Mouse (Mus musculus): ENCODE results near the gene Dusp11. TPM values are rescaled to one million over a fixed set of nuclear protein-coding genes. Genes with fewer than 3 reads are reported as not detected.
"Not testable (repeated sequence)": the region's sequence is repeated elsewhere in the genome, so short reads cannot be mapped to it uniquely, and the experiment has no call there.

The Dusp11 gene
- polyA plus RNA-seq, 1 experiment from 2014 or later, result 56.3 TPM

GRCm38 (mm10) chr6:85918341-85918740 is 43.1 kb downstream of the Dusp11 start:
- not testable (repeated sequence) for H3K4me2 ChIP-seq (ENCODE audit: low read length); H3K27ac ChIP-seq (ENCODE audit: low read length); H3K9me3 ChIP-seq (ENCODE audit: control insufficient read depth, low read length); H3K9ac ChIP-seq (replicated peaks; ENCODE audit: low read depth, low read length); H3K36me3 ChIP-seq (ENCODE audit: control insufficient read depth, insufficient read depth); ATAC-seq; H3K4me3 ChIP-seq (replicated peaks; ENCODE audit: low read length); H3K27me3 ChIP-seq (replicated peaks; ENCODE audit: control insufficient read depth, insufficient read depth, low read length)
- H3K4me1 ChIP-seq (replicated peaks; ENCODE audit: control insufficient read depth, insufficient read depth, low read length), result peaks cover 13% of the 10 kb centered on the region
- WGBS, result 97% methylated on average over 3 of the region's 3 CpGs

GRCm38 (mm10) chr6:85916596-85916995 is 44.9 kb downstream of the Dusp11 start:
- 80% methylated on average over 6 of the region's 6 CpGs for WGBS

GRCm38 (mm10) chr6:85915539-85916513 is 45.6 kb downstream of the Dusp11 start, which contains the start of gene Nat8f1:
TSS of gene Nat8f1 (minus strand) at chr6:85915687.
- not testable (repeated sequence) for H3K27me3 ChIP-seq (replicated peaks; ENCODE audit: control insufficient read depth, insufficient read depth, low read length); H3K36me3 ChIP-seq (ENCODE audit: control insufficient read depth, insufficient read depth); H3K9me3 ChIP-seq (ENCODE audit: control insufficient read depth, low read length)
- Histone ChIP-seq H3K9ac (replicated peaks; ENCODE audit: low read depth, low read length) (peak within 1 kb of the TSS; percentile 81), H3K4me2 (ENCODE audit: low read length) (peak within 1 kb of the TSS; percentile 81), H3K27ac (ENCODE audit: low read length) (peak within 1 kb of the TSS; percentile 87), H3K4me1 (replicated peaks; ENCODE audit: control insufficient read depth, insufficient read depth, low read length) (peaks cover 13% of the 10 kb centered on the region), H3K4me3 (replicated peaks; ENCODE audit: low read length) (peak within 1 kb of the TSS; percentile 69)
- ATAC-seq, result peak; percentile 97
- under 1% methylated on average over 57 of the region's 61 CpGs for WGBS

More at GRCm38 (mm10) chr6:85916596-85916995, 44.9 kb downstream of the Dusp11 start:
- no peaks in the 10 kb centered on the region; the same call in 1 of the 2 replicates for H3K36me3 ChIP-seq (ENCODE audit: control insufficient read depth, insufficient read depth)
- H3K9me3 ChIP-seq (ENCODE audit: control insufficient read depth, low read length), result no peaks in the 10 kb centered on the region
- no peaks in the 10 kb centered on the region for H3K27me3 ChIP-seq (replicated peaks; ENCODE audit: control insufficient read depth, insufficient read depth, low read length)
- H3K4me3 ChIP-seq (replicated peaks; ENCODE audit: low read length), result peak overlapping the region; percentile 69
- peaks cover 13% of the 10 kb centered on the region for H3K4me1 ChIP-seq (replicated peaks; ENCODE audit: control insufficient read depth, insufficient read depth, low read length)
- no peak for ATAC-seq
- H3K9ac ChIP-seq (replicated peaks; ENCODE audit: low read depth, low read length), result peak overlapping the region; percentile 81
- peak overlapping the region; percentile 87 for H3K27ac ChIP-seq (ENCODE audit: low read length)
- peak overlapping the region; percentile 81 for H3K4me2 ChIP-seq (ENCODE audit: low read length)

- ATAC-seq, result no peak; the same call in 1 of the 2 replicates
- Histone ChIP-seq H3K36me3 (ENCODE audit: control insufficient read depth, insufficient read depth) (no peaks in the 10 kb centered on the region), H3K9me3 (ENCODE audit: control insufficient read depth, low read length) (no peaks in the 10 kb centered on the region), H3K27ac (ENCODE audit: low read length) (peak overlapping the region; percentile 87), H3K27me3 (replicated peaks; ENCODE audit: control insufficient read depth, insufficient read depth, low read length) (no peaks in the 10 kb centered on the region), H3K4me1 (replicated peaks; ENCODE audit: control insufficient read depth, insufficient read depth, low read length) (peaks cover 13% of the 10 kb centered on the region), H3K4me2 (ENCODE audit: low read length) (peak overlapping the region; percentile 57), H3K4me3 (replicated peaks; ENCODE audit: low read length) (peak overlapping the region; percentile 69), H3K9ac (replicated peaks; ENCODE audit: low read depth, low read length) (peak overlapping the region; percentile 81)
- WGBS, result 3% methylated on average over 11 of the region's 11 CpGs
Observed at GRCm38 (mm10) chr6:85915141-85915538, 46.3 kb downstream of the Dusp11 start.

- H3K27me3 ChIP-seq (replicated peaks; ENCODE audit: control insufficient read depth, insufficient read depth, low read length), result no peaks in the 10 kb centered on the region
- WGBS, result 84% methylated on average over 3 of the region's 3 CpGs
- H3K4me2 ChIP-seq (ENCODE audit: low read length), result no peak within 1 kb of the TSS
- no peaks in the 10 kb centered on the region for H3K9me3 ChIP-seq (ENCODE audit: control insufficient read depth, low read length)
- no peak within 1 kb of the TSS for H3K9ac ChIP-seq (replicated peaks; ENCODE audit: low read depth, low read length)
- H3K36me3 ChIP-seq (ENCODE audit: control insufficient read depth, insufficient read depth), result no peaks in the 10 kb centered on the region
- peaks cover 13% of the 10 kb centered on the region for H3K4me1 ChIP-seq (replicated peaks; ENCODE audit: control insufficient read depth, insufficient read depth, low read length)
- no peak within 1 kb of the TSS for H3K4me3 ChIP-seq (replicated peaks; ENCODE audit: low read length)
- H3K27ac ChIP-seq (ENCODE audit: low read length), result no peak within 1 kb of the TSS
- ATAC-seq, result no peak
Observed at GRCm38 (mm10) chr6:85911587-85911986, 49.9 kb downstream of the Dusp11 start, which contains the start of gene Tprkb. TSS of gene Tprkb (plus strand) at chr6:85911865.

- Histone ChIP-seq H3K27ac (ENCODE audit: low read length) (no peak overlapping the region), H3K4me3 (replicated peaks; ENCODE audit: low read length) (no peak overlapping the region), H3K36me3 (ENCODE audit: control insufficient read depth, insufficient read depth) (no peaks in the 10 kb centered on the region), H3K9ac (replicated peaks; ENCODE audit: low read depth, low read length) (no peak overlapping the region), H3K9me3 (ENCODE audit: control insufficient read depth, low read length) (no peaks in the 10 kb centered on the region), H3K4me2 (ENCODE audit: low read length) (no peak overlapping the region), H3K27me3 (replicated peaks; ENCODE audit: control insufficient read depth, insufficient read depth, low read length) (no peaks in the 10 kb centered on the region), H3K4me1 (replicated peaks; ENCODE audit: control insufficient read depth, insufficient read depth, low read length) (peaks cover 3% of the 10 kb centered on the region)
- 97% methylated on average over 1 of the region's 1 CpGs for WGBS
- no peak for ATAC-seq
Observed at GRCm38 (mm10) chr6:85909704-85910103, 51.8 kb downstream of the Dusp11 start.

- Histone ChIP-seq H3K9me3 (ENCODE audit: control insufficient read depth, low read length) (no peaks in the 10 kb centered on the region), H3K27me3 (replicated peaks; ENCODE audit: control insufficient read depth, insufficient read depth, low read length) (no peaks in the 10 kb centered on the region), H3K27ac (ENCODE audit: low read length) (no peak overlapping the region), H3K4me3 (replicated peaks; ENCODE audit: low read length) (no peak overlapping the region), H3K4me1 (replicated peaks; ENCODE audit: control insufficient read depth, insufficient read depth, low read length) (peaks cover 2% of the 10 kb centered on the region; the same call in 1 of the 2 replicates), H3K4me2 (ENCODE audit: low read length) (no peak overlapping the region), H3K9ac (replicated peaks; ENCODE audit: low read depth, low read length) (no peak overlapping the region), H3K36me3 (ENCODE audit: control insufficient read depth, insufficient read depth) (no peaks in the 10 kb centered on the region)
- no peak for ATAC-seq
- 73% methylated on average over 3 of the region's 3 CpGs for WGBS
Observed at GRCm38 (mm10) chr6:85908341-85908740, 53.1 kb downstream of the Dusp11 start.

GRCm38 (mm10) chr6:85906911-85907351 is 54.5 kb downstream of the Dusp11 start:
- H3K9me3 ChIP-seq (ENCODE audit: control insufficient read depth, low read length); H3K27ac ChIP-seq (ENCODE audit: low read length); H3K4me2 ChIP-seq (ENCODE audit: low read length); H3K36me3 ChIP-seq (ENCODE audit: control insufficient read depth, insufficient read depth); H3K4me3 ChIP-seq (replicated peaks; ENCODE audit: low read length); H3K4me1 ChIP-seq (replicated peaks; ENCODE audit: control insufficient read depth, insufficient read depth, low read length); H3K27me3 ChIP-seq (replicated peaks; ENCODE audit: control insufficient read depth, insufficient read depth, low read length); H3K9ac ChIP-seq (replicated peaks; ENCODE audit: low read depth, low read length): not testable (repeated sequence)
- 0 out of 2 replicates have a peak, but pooled peaks have one; percentile 50 for ATAC-seq
- WGBS, result 63% methylated on average over 2 of the region's 2 CpGs

- not testable (repeated sequence) for H3K4me1 ChIP-seq (replicated peaks; ENCODE audit: control insufficient read depth, insufficient read depth, low read length); H3K9me3 ChIP-seq (ENCODE audit: control insufficient read depth, low read length); H3K27ac ChIP-seq (ENCODE audit: low read length); H3K36me3 ChIP-seq (ENCODE audit: control insufficient read depth, insufficient read depth); H3K9ac ChIP-seq (replicated peaks; ENCODE audit: low read depth, low read length); H3K27me3 ChIP-seq (replicated peaks; ENCODE audit: control insufficient read depth, insufficient read depth, low read length)
- H3K4me2 ChIP-seq (ENCODE audit: low read length), result peak within 1 kb of the TSS; percentile 43
- WGBS, result 8% methylated on average over 20 of the region's 20 CpGs
- H3K4me3 ChIP-seq (replicated peaks; ENCODE audit: low read length), result peak within 1 kb of the TSS; percentile 39
- peak; percentile 84 for ATAC-seq
Observed at GRCm38 (mm10) chr6:85904642-85905061, 56.8 kb downstream of the Dusp11 start, which contains the start of gene Nat8f4. TSS of gene Nat8f4 (minus strand) at chr6:85904884.
